Mouse (Mus musculus) gastrocnemius, adult 2 months (tissue): ENCODE data around the gene Fam168a. TPM values are rescaled to one million over a fixed set of nuclear protein-coding genes. Genes with fewer than 3 reads are reported as not detected.
A peak's percentile ranks its signal among the peaks of the same experiment; 100 is the strongest.

Experiments used
- DNase-seq: peaks from one replicate; pipeline ENCODE4 v3.0.0; 2022
- H3K27ac ChIP-seq: fragments of 200-600 bp; 2 replicates; pipeline ENCODE4 v1.8.1; 2022; ENCODE audit warnings: mild to moderate bottlenecking
- H3K4me3 ChIP-seq: fragments of 200-600 bp; 2 replicates; pipeline ENCODE4 v1.8.1; 2022; ENCODE audit warnings: mild to moderate bottlenecking, moderate library complexity
- CTCF ChIP-seq: fragments of 200-600 bp; IDR thresholded peaks from 2 replicates; pipeline ENCODE4 v1.8.1; 2022; ENCODE audit warnings: antibody characterized with exemption, mild to moderate bottlenecking, moderate library complexity
- intact Hi-C: fragments of 180-260 bp; cut with DNase I; formaldehyde crosslinking; loops from one replicate; pipeline ENCODE4 v1.15.1; 2025
- total RNA-seq, 2 experiments: library from RNA; stranded (reverse); gene quantifications; 2 replicates each; pipeline ENCODE4 v1.2.3; 2021

Fam168a gene
- total RNA-seq, 2 experiments from 2014 or later: 43.6 to 44.3 TPM

DNA sequence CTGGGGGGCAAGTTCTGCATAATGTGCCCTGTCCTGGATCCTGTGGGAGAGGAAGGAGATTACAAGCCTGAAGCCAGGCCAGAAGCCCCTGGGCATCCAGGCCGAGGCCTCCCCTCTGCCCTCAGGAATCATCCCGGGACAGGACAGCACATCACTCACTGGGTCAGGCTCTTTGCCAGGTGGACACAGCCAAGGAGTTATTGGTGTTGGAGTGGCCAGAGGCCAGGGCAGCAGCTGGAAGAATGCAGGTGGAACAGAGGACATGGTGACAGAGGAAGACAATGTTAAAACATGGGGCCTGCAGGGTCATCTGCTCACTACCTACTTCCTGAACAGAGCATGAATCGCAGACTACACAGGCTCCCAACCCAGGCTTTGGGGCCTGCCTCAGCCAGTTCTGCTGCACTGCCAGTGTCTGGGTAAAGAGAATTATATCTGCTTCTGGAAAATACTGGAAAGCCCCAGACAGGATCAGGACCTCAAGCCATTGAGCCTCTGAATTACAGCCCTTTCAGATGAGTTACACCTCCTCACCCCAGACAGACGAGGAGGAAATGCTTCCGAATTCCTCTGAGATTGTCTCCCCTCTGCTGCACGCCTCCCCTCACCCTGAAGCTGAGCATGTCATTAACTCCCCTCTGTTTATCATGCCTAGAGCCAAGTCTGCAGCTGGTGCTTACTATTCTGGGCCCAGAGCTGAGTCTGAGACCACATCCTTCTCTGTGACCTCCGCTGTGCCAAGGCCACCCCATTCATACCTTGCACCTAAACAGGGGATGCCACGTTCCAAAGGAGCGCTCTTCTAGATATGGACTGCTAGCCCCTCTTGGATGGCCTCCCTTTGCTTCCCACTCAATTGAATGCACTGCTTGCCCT, 145.3 kb downstream of the Fam168a start:
- intact Hi-C loops: loop anchor here (2.0 to 5.0 kb wide), 2 partner anchors 29 to 196 kb away; no protein-coding TSS in a partner anchor
- Histone ChIP-seq H3K27ac (peak overlapping the region; percentile 89), H3K4me3 (peak overlapping the region; percentile 15)
- DNase-seq: peak; percentile 73
- no peak for TF ChIP-seq CTCF

DNA sequence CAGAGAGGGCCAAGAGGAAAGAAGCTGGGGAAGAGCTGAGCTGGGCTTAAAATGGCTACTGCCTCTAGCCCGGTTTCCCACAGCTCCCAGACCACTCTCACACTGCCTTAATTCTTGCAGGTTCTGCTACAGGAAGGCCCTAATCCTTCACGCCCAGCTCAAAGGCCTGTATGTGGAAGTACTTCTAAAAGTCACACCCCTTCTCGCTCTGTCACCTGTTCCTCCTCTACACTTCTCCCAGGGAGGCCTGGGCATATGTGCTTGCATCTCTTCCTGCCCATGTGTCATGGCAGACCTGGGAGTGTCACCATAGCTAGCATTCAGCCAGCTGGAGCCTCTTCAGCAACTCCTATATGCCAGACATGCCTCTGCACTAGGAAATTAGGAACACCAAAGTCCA, 147.0 kb downstream of the Fam168a start:
- no peak for TF ChIP-seq CTCF
- intact Hi-C loops: loop anchor here (2.0 to 5.0 kb wide), 2 partner anchors 27 to 194 kb away; no protein-coding TSS in a partner anchor
- DNase-seq: peak; percentile 17
- Histone ChIP-seq H3K27ac (peak overlapping the region; percentile 89), H3K4me3 (peak overlapping the region; percentile 21; the same call in 1 of the 2 replicates)

DNA sequence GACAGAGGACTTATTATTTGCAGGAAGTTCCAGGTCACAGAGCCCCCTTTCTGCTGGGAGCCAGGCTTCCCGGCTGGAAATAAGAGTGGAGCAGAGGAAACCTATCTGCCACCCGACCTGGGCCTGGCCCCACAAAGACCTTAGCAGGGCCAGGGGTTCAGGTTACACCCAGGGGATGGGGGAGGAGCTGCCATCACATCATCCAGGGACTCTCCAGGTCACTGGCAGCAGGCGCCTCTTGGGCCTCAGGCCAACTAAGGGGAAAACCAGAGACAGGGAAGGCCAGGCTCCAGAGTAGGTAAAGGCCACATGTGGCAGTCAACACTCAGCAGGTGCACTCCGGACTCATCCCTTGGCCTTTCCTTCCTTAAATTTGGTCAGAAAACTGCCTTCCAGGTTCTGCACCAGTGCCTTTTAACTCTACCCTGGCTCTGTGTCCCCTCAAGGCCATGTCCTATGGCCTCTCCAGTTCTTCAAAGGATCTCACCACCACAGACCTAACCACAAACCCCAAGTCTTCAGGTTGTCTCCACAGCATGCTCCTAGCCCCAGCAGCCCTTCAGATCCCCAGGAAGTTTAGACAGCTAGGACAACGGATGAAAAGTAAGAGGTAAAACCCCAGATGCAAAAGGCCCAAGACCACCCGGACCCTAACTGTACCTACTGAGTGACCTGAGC, 147.8 kb downstream of the Fam168a start:
- TF ChIP-seq CTCF: no peak
- peak; percentile 90 for DNase-seq
- Histone ChIP-seq H3K27ac (peak overlapping the region; percentile 89), H3K4me3 (peak overlapping the region; percentile 7; the same call in 1 of the 2 replicates)
- intact Hi-C loops: loop anchor here (5.0 kb wide), 1 partner anchor 193 kb away; no protein-coding TSS in a partner anchor

DNA sequence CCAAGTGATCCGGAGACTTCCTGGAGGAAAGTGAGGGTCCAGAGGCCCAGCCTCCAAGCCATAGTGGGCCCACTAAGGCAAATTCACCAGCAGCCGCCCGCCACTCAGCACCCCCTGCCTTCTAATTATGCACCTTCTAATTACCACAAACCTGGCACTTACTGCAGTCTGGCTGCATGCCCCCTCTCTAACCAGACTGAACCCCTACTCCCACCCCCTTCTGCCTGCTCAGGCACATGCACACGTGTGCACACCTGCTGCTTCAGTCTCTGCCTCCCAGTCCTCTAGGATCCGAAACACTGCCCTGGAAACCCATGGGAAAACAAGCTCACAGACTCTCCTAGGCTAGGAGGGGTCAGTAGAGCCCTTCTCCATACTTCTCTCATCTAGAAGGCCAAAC, 148.4 kb downstream of the Fam168a start:
- Histone ChIP-seq H3K27ac (peak overlapping the region; percentile 89), H3K4me3 (peak overlapping the region; percentile 2; the same call in 1 of the 2 replicates)

DNA sequence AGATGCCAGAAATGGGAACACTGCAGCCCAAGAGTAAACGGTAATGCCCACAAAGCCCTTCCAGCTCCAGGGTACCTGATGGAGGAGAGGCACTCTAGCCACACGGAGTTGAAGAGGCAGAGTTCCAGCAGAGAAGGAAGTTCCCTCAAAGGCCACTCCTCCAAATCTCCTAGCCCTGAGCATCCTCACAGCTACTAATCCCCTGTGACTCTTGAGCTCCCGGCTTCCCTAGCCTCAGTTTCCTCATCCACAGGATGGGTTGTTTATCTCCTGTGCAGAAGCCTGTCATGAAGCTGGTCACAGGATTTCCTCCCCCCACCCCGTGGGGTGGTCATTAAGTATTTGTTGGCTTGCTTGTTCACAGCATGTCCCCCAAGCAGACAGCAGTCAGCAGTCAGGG, 148.9 kb downstream of the Fam168a start:
- peak; percentile 15 for DNase-seq
- intact Hi-C loops: no loop called here
- Histone ChIP-seq H3K27ac (peak overlapping the region; percentile 89), H3K4me3 (peak overlapping the region; percentile 2; the same call in 1 of the 2 replicates)
- no peak for TF ChIP-seq CTCF

More for the DNA sequence above, 148.4 kb downstream of the Fam168a start:
- intact Hi-C loops: loop anchor here (5.0 kb wide), 1 partner anchor 192 kb away; no protein-coding TSS in a partner anchor
- no peak for DNase-seq
- TF ChIP-seq CTCF: no peak

DNA sequence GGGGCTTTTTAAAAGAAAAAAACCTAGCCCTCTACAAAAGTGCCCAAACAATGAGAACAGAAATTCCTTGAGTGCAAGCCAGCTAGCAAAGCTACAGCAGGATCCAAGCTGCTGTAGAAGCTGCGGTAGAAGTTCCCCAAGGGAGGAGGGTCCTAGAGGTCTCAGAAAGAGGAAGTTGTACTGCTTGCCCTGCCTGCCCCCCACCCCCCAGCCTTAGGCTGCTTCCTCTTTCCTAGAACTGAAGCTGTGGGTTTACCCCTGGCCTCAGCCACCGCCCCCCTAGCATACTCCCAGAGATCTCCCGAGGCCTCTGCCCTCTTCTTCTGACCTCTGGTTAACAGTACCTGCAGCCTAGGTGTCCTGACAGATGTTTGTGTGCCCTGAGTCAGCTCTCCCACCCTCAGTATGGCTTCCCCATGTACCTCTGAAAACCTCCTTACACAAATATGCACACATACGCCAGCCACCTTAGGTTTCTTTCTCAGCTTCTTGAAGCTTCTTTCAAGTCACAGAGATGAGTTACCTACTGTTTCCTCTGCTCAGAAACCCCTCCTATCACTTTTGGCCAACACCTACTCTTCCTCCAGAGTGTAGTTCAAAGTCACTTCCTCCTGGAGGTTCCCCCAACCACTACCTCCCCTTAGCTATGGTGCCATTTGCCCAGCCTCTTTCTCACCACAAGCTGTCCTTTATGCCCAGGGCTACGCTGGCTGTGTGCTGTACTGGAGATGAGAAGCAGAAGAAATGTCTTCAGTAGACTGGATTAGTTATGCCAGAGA, 149.5 kb downstream of the Fam168a start:
- H3K27ac ChIP-seq: peak overlapping the region; percentile 89
- TF ChIP-seq CTCF: no peak
- intact Hi-C loops: no loop called here
- no peak overlapping the region for H3K4me3 ChIP-seq
- peak; percentile 52 for DNase-seq

DNA sequence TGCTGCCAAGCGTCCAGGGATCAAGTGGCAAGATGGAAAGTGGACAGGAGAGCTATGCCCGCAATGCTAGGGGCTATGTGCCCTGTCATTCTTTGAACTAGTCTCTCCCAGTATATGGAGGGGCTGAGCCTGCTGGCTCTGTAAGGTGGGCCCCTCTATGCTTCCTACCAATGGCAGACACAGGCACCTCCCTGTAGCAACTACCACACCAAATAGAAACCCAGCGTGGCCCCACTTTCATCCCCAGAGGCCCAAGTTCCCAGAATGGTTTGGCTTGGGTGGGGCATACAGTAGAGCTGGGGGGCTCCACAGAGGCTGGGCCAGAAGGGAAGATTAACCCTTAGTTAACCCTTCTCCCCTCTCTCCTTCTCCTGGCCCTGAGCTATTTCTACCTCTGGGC, 154.0 kb downstream of the Fam168a start:
- peak overlapping the region; percentile 37 for H3K4me3 ChIP-seq
- TF ChIP-seq CTCF: no peak
- intact Hi-C loops: no loop called here
- DNase-seq: no peak
- H3K27ac ChIP-seq: peak overlapping the region; percentile 94

DNA sequence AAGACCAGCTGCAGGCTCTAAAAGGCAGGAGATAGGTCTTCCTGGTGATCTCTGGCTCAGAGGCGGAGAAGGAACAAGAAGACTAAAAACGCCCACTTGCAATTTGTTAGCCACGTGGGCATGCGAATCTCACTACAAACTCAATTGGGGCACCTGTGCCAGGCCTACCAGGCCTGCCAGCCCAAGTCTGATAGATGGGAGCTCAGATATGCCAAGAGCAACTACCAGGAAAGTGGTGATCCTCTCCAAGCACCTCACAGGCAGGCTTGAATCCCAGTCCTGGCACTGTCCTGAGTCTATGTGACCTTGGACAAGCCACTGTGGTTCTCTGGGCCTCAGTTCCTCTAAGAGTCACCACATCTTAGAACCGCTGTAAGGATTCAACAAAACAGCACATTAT, 154.8 kb downstream of the Fam168a start:
- Histone ChIP-seq H3K4me3 (peak overlapping the region; percentile 37; the same call in 1 of the 2 replicates), H3K27ac (peak overlapping the region; percentile 94)
- intact Hi-C loops: no loop called here
- no peak for TF ChIP-seq CTCF
- peak; percentile 59 for DNase-seq

DNA sequence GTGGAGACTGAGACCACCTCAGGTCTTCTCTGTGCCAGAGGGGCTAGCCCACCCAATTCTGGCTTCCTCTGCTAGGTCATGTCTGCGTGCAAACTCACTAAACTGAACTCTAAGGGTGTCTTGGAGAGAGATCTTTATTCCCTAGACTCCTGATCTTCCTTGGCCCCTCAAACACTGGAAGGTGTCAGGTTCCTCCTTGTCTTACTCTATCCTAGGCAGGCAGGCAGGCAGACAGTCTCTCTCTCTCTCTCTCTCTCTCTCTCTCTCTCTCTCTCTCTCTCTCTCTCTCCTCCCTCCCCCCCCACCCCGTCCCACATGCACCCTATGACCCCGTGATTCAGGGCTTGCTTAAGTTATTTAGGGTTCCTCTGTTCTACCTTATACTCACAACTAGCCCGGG, 155.9 kb downstream of the Fam168a start:
- no peak for TF ChIP-seq CTCF
- intact Hi-C loops: no loop called here
- Histone ChIP-seq H3K27ac (peak overlapping the region; percentile 94), H3K4me3 (peak overlapping the region; percentile 88)
- DNase-seq: peak; percentile 12

DNA sequence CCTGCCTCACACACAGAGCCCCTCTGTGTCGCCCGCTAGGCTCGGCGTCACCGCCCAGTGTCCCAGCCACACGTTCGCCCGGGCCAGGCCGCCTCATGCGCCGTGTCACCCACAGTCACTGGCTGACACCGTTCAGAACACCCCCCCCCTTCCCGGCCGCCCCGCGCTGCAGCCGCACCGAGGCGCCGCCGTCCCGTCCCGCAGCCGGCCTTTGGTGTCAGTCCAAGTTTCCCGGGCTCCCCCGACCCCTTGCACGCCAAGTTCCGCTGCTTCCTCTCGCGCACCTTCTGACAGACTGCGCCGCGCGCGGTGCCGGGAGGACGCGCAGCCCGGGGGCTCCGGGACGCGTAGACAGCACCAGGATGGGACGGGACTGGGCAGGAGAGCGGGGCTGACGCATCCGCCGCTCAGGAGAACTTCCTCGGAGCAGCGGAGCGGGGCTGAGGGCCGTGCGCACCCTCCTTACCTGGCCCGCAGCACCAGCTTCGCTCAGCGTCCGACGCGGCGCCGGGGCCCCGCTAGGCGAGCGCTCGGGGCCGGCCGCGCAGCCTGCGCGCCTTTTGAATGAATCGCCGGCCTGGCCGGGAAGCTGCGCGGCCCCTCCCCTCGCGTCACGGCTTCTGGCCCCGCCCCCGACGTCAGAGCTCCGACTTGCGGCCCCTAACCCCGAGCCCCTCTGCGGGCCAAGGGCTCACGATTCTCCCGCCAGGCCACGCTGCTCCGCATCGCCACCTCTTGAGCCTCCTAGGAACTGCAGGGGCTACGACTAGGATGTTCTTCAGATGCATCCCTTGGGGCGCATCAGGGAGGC, 156.6 kb downstream of the Fam168a start, which contains the start of gene Relt:
Gene Relt (minus strand): TSS at position 619 of the 811 bp plus-strand sequence.
- intact Hi-C loops: no loop called here
- peak; percentile 75 for TF ChIP-seq CTCF
- DNase-seq: peak; percentile 97
- Histone ChIP-seq H3K4me3 (peak within 1 kb of the TSS; percentile 88), H3K27ac (peak within 1 kb of the TSS; percentile 94)

DNA sequence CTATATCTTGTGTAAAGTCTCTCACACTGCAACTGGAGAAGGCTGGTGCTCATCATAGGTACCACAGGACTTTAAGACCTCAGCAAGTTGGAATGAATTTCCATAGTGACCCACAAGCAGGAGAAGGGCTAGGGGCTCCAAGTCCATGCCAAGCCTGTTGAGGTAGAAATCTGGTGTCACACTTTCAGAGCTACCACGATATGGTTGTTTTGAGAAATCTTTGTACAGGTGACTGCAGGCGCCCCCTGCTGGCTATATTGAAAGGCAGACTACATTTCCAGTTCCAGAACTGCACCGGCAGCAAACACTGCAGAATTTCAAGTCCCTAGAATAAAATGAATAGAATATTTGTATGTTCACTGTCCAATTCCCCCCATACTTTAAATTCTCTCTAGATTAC, 160.2 kb downstream of the Fam168a start:
- H3K27ac ChIP-seq: no peak overlapping the region
- DNase-seq: peak; percentile 77
- H3K4me3 ChIP-seq: no peak overlapping the region
- peak; percentile 99; the same call in 1 of the 2 replicates for TF ChIP-seq CTCF
- intact Hi-C loops: loop anchor here (1.0 to 5.0 kb wide), 3 partner anchors 17 to 179 kb away; no protein-coding TSS in a partner anchor
